Mouse (Mus musculus): Measurements from ENCODE around the gene Apeh.

DNA sequence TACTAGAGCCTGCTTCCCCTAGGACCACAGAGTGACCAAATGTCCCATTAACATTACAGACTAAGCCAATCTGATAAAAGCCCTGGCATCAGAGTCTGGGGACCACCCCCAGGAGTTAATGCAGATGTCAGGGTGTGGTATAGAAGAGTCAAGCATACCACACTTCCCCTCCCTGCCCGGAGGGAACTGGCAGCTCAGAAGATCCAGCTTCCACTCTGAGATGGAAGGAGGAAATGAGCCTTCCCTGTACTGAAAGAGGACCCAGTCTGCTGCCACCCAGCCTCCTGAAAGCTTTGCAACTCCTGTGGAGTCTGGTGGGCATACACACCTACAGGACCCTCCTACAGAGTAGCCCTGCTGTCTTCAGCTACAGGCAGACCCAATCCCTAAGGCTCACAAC is 39.3 kb downstream of the Apeh start:
- no peak for TF ChIP-seq CTCF (IDR thresholded peaks at IDR 0.05; ENCODE audit: control insufficient read depth, insufficient read depth, low read length)
- TF ChIP-seq POLR2A (IDR thresholded peaks at IDR 0.05; ENCODE audit: borderline replicate concordance, control insufficient read depth, low read depth, low read length) = no peak
